Mouse (Mus musculus) intestine, embryonic 14.5 days (tissue): Measurements from ENCODE around the gene H2-Aa. TPM values are rescaled to one million over a fixed set of nuclear protein-coding genes. Genes with fewer than 3 reads are reported as not detected.

Source experiments
- ATAC-seq: fragments of 200-750 bp; cut with Nextera tagmentation; replicated peaks from 2 replicates; pipeline ENCODE4 v1.8.0; 2017; ENCODE audit warnings: low read depth, moderate number of reproducible peaks, moderate TSS enrichment, moderate library complexity; ENCODE audit not compliant: low FRiP score, low TSS enrichment
- DNase-seq: peaks from one replicate; pipeline ENCODE4 v3.0.0-alpha.2; 2018; ENCODE audit warnings: low spot score
- H3K27ac ChIP-seq: fragments of 300-500 bp; sonication (generic); 2 replicates; pipeline ENCODE4 v1.5.1; 2014; ENCODE audit warnings: low read depth, mild to moderate bottlenecking, control low read depth
- H3K27me3 ChIP-seq: fragments of 300-500 bp; sonication (generic); replicated peaks from 2 replicates; pipeline ENCODE4 v1.6.1; 2014; ENCODE audit warnings: low read length, control low read depth; ENCODE audit not compliant: control insufficient read depth, insufficient read depth
- H3K36me3 ChIP-seq: fragments of 300-500 bp; sonication (generic); 2 replicates; pipeline ENCODE4 v1.6.1; 2014; ENCODE audit warnings: low read length, control low read depth; ENCODE audit not compliant: control insufficient read depth, insufficient read depth
- H3K4me1 ChIP-seq: fragments of 300-500 bp; sonication (generic); replicated peaks from 2 replicates; pipeline ENCODE4 v1.6.1; 2014; ENCODE audit warnings: low read length, control low read depth, mixed read lengths; ENCODE audit not compliant: control insufficient read depth, insufficient read depth
- H3K4me2 ChIP-seq: fragments of 300-500 bp; sonication (generic); 2 replicates; pipeline ENCODE4 v1.6.1; 2014; ENCODE audit warnings: low read length
- H3K4me3 ChIP-seq: fragments of 300-500 bp; sonication (generic); 2 replicates; pipeline ENCODE4 v1.5.1; 2014; ENCODE audit warnings: low read depth, low read length, control low read depth, mixed read lengths
- H3K9ac ChIP-seq: fragments of 300-500 bp; sonication (generic); 2 replicates; pipeline ENCODE4 v1.6.1; 2014; ENCODE audit warnings: mild to moderate bottlenecking, low read length
- H3K9me3 ChIP-seq: fragments of 300-500 bp; sonication (generic); 2 replicates; pipeline ENCODE4 v1.6.1; 2016; ENCODE audit warnings: low read length, control low read depth; ENCODE audit not compliant: control insufficient read depth
- WGBS: fragments of 180-500 bp; shearing (Covaris S2); extraction: QIAGEN DNeasy Blood & Tissue Kit; methylation state at CpG from one replicate; pipeline ENCODE4 v1.1.7; 2014; 5-methylcytosine and 5-hydroxymethylcytosine counted together
- polyA plus RNA-seq: library from polyadenylated mRNA; unstranded; fragments of >200 nt; fragmentation: Nextera tagmentation; extraction: Ambion mirVana; gene quantifications from 2 replicates; pipeline ENCODE4 v1.2.1, GENCODE M21; 2014

Gene H2-Aa
- polyA plus RNA-seq: 4.7 and 5.8 TPM in 2 replicates

GRCm38 (mm10) chr17:34287648-34288047 is at the start of gene H2-Aa:
TSS of gene H2-Aa (minus strand) at chr17:34287823.
- no peak within 1 kb of the TSS for H3K9ac ChIP-seq
- 15% methylated on average over 8 of the region's 8 CpGs for WGBS
- no peaks in the 10 kb centered on the region for H3K36me3 ChIP-seq
- H3K4me2 ChIP-seq: no peak within 1 kb of the TSS
- H3K4me3 ChIP-seq: no peak within 1 kb of the TSS
- no peaks in the 10 kb centered on the region for H3K4me1 ChIP-seq
- DNase-seq (peak; percentile 84), ATAC-seq (peak; percentile 55; the same call in 1 of the 2 replicates)
- H3K27ac ChIP-seq: no peak within 1 kb of the TSS
- no peaks in the 10 kb centered on the region for H3K27me3 ChIP-seq
- H3K9me3 ChIP-seq: no peaks in the 10 kb centered on the region

GRCm38 (mm10) chr17:34331200-34331599 is 43.6 kb upstream of the H2-Aa start:
- DNase-seq (no peak), ATAC-seq (no peak)
- WGBS: 93% methylated on average over 1 of the region's 1 CpGs
- no peaks in the 10 kb centered on the region for H3K9me3 ChIP-seq
- no peak overlapping the region for H3K27ac ChIP-seq
- H3K36me3 ChIP-seq: no peaks in the 10 kb centered on the region
- H3K4me3 ChIP-seq: no peak overlapping the region
- no peak overlapping the region for H3K9ac ChIP-seq
- no peak overlapping the region for H3K4me2 ChIP-seq
- no peaks in the 10 kb centered on the region for H3K27me3 ChIP-seq
- H3K4me1 ChIP-seq: no peaks in the 10 kb centered on the region

GRCm38 (mm10) chr17:34329807-34330206 is 42.2 kb upstream of the H2-Aa start:
- H3K9me3 ChIP-seq: no peaks in the 10 kb centered on the region
- H3K4me3 ChIP-seq: no peak overlapping the region
- no peak overlapping the region for H3K9ac ChIP-seq
- no peak for DNase-seq
- no peaks in the 10 kb centered on the region for H3K36me3 ChIP-seq
- no peak overlapping the region for H3K4me2 ChIP-seq
- no peaks in the 10 kb centered on the region for H3K27me3 ChIP-seq
- 68% methylated on average over 2 of the region's 2 CpGs for WGBS
- no peak overlapping the region for H3K27ac ChIP-seq
- no peaks in the 10 kb centered on the region for H3K4me1 ChIP-seq
- no peak for ATAC-seq

GRCm38 (mm10) chr17:34326373-34326772 is 38.8 kb upstream of the H2-Aa start:
- Histone ChIP-seq H3K4me3 (no peak overlapping the region), H3K4me2 (no peak overlapping the region), H3K9me3 (no peaks in the 10 kb centered on the region), H3K27ac (no peak overlapping the region), H3K4me1 (no peaks in the 10 kb centered on the region), H3K36me3 (no peaks in the 10 kb centered on the region), H3K27me3 (no peaks in the 10 kb centered on the region), H3K9ac (no peak overlapping the region)
- ATAC-seq (no peak), DNase-seq (no peak)
- 76% methylated on average over 3 of the region's 3 CpGs for WGBS

GRCm38 (mm10) chr17:34325436-34325835 is 37.8 kb upstream of the H2-Aa start, which contains the start of gene H2-Eb2:
TSS of gene H2-Eb2 (plus strand) at chr17:34325665.
- Histone ChIP-seq H3K4me2 (no peak within 1 kb of the TSS), H3K9ac (no peak within 1 kb of the TSS), H3K27me3 (no peaks in the 10 kb centered on the region), H3K9me3 (no peaks in the 10 kb centered on the region), H3K4me1 (no peaks in the 10 kb centered on the region), H3K27ac (no peak within 1 kb of the TSS), H3K36me3 (no peaks in the 10 kb centered on the region), H3K4me3 (no peak within 1 kb of the TSS)
- DNase-seq (no peak), ATAC-seq (no peak)
- WGBS: 50% methylated on average over 4 of the region's 4 CpGs

- Histone ChIP-seq H3K27ac (no peak overlapping the region), H3K9me3 (no peaks in the 10 kb centered on the region), H3K27me3 (no peaks in the 10 kb centered on the region), H3K9ac (no peak overlapping the region), H3K36me3 (no peaks in the 10 kb centered on the region), H3K4me2 (no peak overlapping the region), H3K4me1 (no peaks in the 10 kb centered on the region), H3K4me3 (no peak overlapping the region)
- 36% methylated on average over 2 of the region's 2 CpGs for WGBS
- DNase-seq (no peak), ATAC-seq (no peak)
Observed at GRCm38 (mm10) chr17:34317275-34317674, 29.7 kb upstream of the H2-Aa start.

GRCm38 (mm10) chr17:34316697-34317096 is 29.1 kb upstream of the H2-Aa start:
- Histone ChIP-seq H3K9ac (no peak overlapping the region), H3K4me1 (no peaks in the 10 kb centered on the region), H3K4me3 (no peak overlapping the region), H3K36me3 (no peaks in the 10 kb centered on the region), H3K27ac (no peak overlapping the region), H3K9me3 (no peaks in the 10 kb centered on the region), H3K27me3 (no peaks in the 10 kb centered on the region), H3K4me2 (no peak overlapping the region)
- DNase-seq (no peak), ATAC-seq (no peak)
- WGBS: 79% methylated on average over 2 of the region's 2 CpGs

- no peak for DNase-seq
- Histone ChIP-seq H3K36me3 (no peaks in the 10 kb centered on the region), H3K9ac (no peak overlapping the region), H3K4me1 (no peaks in the 10 kb centered on the region), H3K4me3 (no peak overlapping the region), H3K4me2 (no peak overlapping the region), H3K27ac (no peak overlapping the region), H3K27me3 (no peaks in the 10 kb centered on the region), H3K9me3 (no peaks in the 10 kb centered on the region)
- no peak for ATAC-seq
- 72% methylated on average over 1 of the region's 1 CpGs for WGBS
Observed at GRCm38 (mm10) chr17:34315512-34315911, 27.9 kb upstream of the H2-Aa start.

GRCm38 (mm10) chr17:34314286-34314685 is 26.7 kb upstream of the H2-Aa start:
- Histone ChIP-seq H3K9me3 (no peaks in the 10 kb centered on the region), H3K27ac (no peak overlapping the region), H3K4me1 (no peaks in the 10 kb centered on the region), H3K36me3 (no peaks in the 10 kb centered on the region), H3K4me3 (no peak overlapping the region), H3K9ac (no peak overlapping the region), H3K27me3 (no peaks in the 10 kb centered on the region), H3K4me2 (no peak overlapping the region)
- 64% methylated on average over 9 of the region's 9 CpGs for WGBS
- DNase-seq (no peak), ATAC-seq (no peak)
